Mouse (Mus musculus): Measurements from ENCODE around the gene Hdac7. TPM values are rescaled to one million over a fixed set of nuclear protein-coding genes. Genes with fewer than 3 reads are reported as not detected.

The Hdac7 gene
- polyA plus RNA-seq, 1 experiment from 2014 or later, result 27.8 TPM

GRCm38 (mm10) chr15:97787799-97788667 lies 56.3 kb downstream of the Hdac7 start:
- Histone ChIP-seq H3K4me2 (peak overlapping the region; percentile 37; the same call in 1 of the 2 replicates), H3K9ac (0 out of 2 replicates have a peak overlapping the region, but pooled peaks have one; percentile 5), H3K9me3 (replicated peaks) (no peaks in the 10 kb centered on the region), H3K4me1 (replicated peaks) (peaks cover 14% of the 10 kb centered on the region), H3K4me3 (0 out of 2 replicates have a peak overlapping the region, but pooled peaks have one; percentile 5), H3K27ac (ENCODE audit: poor library complexity, severe bottlenecking) (no peak overlapping the region), H3K36me3 (peaks cover 33% of the 10 kb centered on the region), H3K27me3 (replicated peaks) (no peaks in the 10 kb centered on the region)
- no peak for ATAC-seq (ENCODE audit: insufficient number of reproducible peaks, low FRiP score)
- 68% methylated on average over 19 of the region's 19 CpGs for WGBS

GRCm38 (mm10) chr15:97787148-97787798 lies 57.0 kb downstream of the Hdac7 start:
- Histone ChIP-seq H3K4me1 (replicated peaks) (peaks cover 21% of the 10 kb centered on the region), H3K4me3 (0 out of 2 replicates have a peak overlapping the region, but pooled peaks have one; percentile 5), H3K9ac (peak overlapping the region; percentile 33; the same call in 1 of the 2 replicates), H3K36me3 (peaks cover 28% of the 10 kb centered on the region), H3K9me3 (replicated peaks) (no peaks in the 10 kb centered on the region), H3K27me3 (replicated peaks) (no peaks in the 10 kb centered on the region), H3K27ac (ENCODE audit: poor library complexity, severe bottlenecking) (peak overlapping the region; percentile 29; the same call in 1 of the 2 replicates), H3K4me2 (peak overlapping the region; percentile 37)
- ATAC-seq (ENCODE audit: insufficient number of reproducible peaks, low FRiP score), result no peak
- 78% methylated on average over 7 of the region's 7 CpGs for WGBS

GRCm38 (mm10) chr15:97786412-97787112 lies 57.7 kb downstream of the Hdac7 start:
- peak; percentile 46 for ATAC-seq (ENCODE audit: insufficient number of reproducible peaks, low FRiP score)
- H3K4me3 ChIP-seq, result no peak overlapping the region
- H3K4me1 ChIP-seq (replicated peaks), result peaks cover 27% of the 10 kb centered on the region
- H3K9ac ChIP-seq, result no peak overlapping the region
- no peaks in the 10 kb centered on the region for H3K9me3 ChIP-seq (replicated peaks)
- 63% methylated on average over 10 of the region's 10 CpGs for WGBS
- H3K4me2 ChIP-seq, result 0 out of 2 replicates have a peak overlapping the region, but pooled peaks have one; percentile 93
- H3K27me3 ChIP-seq (replicated peaks), result no peaks in the 10 kb centered on the region
- peaks cover 21% of the 10 kb centered on the region for H3K36me3 ChIP-seq
- H3K27ac ChIP-seq (ENCODE audit: poor library complexity, severe bottlenecking), result peak overlapping the region; percentile 14; the same call in 1 of the 2 replicates

- Histone ChIP-seq H3K9me3 (replicated peaks) (no peaks in the 10 kb centered on the region), H3K4me3 (no peak overlapping the region), H3K4me1 (replicated peaks) (peaks cover 30% of the 10 kb centered on the region), H3K9ac (no peak overlapping the region), H3K27me3 (replicated peaks) (no peaks in the 10 kb centered on the region), H3K27ac (ENCODE audit: poor library complexity, severe bottlenecking) (peak overlapping the region; percentile 14; the same call in 1 of the 2 replicates), H3K4me2 (0 out of 2 replicates have a peak overlapping the region, but pooled peaks have one; percentile 93), H3K36me3 (peaks cover 14% of the 10 kb centered on the region)
- WGBS, result 70% methylated on average over 9 of the region's 9 CpGs
- peak; percentile 50 for ATAC-seq (ENCODE audit: insufficient number of reproducible peaks, low FRiP score)
Measured at GRCm38 (mm10) chr15:97785731-97786411, 58.4 kb downstream of the Hdac7 start.

GRCm38 (mm10) chr15:97784561-97785161 lies 59.6 kb downstream of the Hdac7 start:
- peak overlapping the region; percentile 86 for H3K4me3 ChIP-seq
- peak; percentile 60 for ATAC-seq (ENCODE audit: insufficient number of reproducible peaks, low FRiP score)
- peaks cover 3% of the 10 kb centered on the region; the same call in 1 of the 2 replicates for H3K36me3 ChIP-seq
- peak overlapping the region; percentile 90 for H3K9ac ChIP-seq
- H3K4me1 ChIP-seq (replicated peaks), result peaks cover 30% of the 10 kb centered on the region
- no peaks in the 10 kb centered on the region for H3K27me3 ChIP-seq (replicated peaks)
- 6% methylated on average over 45 of the region's 45 CpGs for WGBS
- peak overlapping the region; percentile 44 for H3K27ac ChIP-seq (ENCODE audit: poor library complexity, severe bottlenecking)
- H3K9me3 ChIP-seq (replicated peaks), result no peaks in the 10 kb centered on the region
- H3K4me2 ChIP-seq, result peak overlapping the region; percentile 93

GRCm38 (mm10) chr15:97784092-97784559 lies 60.2 kb downstream of the Hdac7 start:
- peaks cover 31% of the 10 kb centered on the region for H3K4me1 ChIP-seq (replicated peaks)

GRCm38 (mm10) chr15:97782749-97783105 lies 61.6 kb downstream of the Hdac7 start:
- peak overlapping the region; percentile 60 for H3K4me2 ChIP-seq
- peaks cover 39% of the 10 kb centered on the region for H3K4me1 ChIP-seq (replicated peaks)
- no peak overlapping the region for H3K9ac ChIP-seq
- no peaks in the 10 kb centered on the region for H3K36me3 ChIP-seq
- peak overlapping the region; percentile 20 for H3K4me3 ChIP-seq
- no peaks in the 10 kb centered on the region for H3K9me3 ChIP-seq (replicated peaks)
- under 1% methylated on average over 9 of the region's 9 CpGs for WGBS
- ATAC-seq (ENCODE audit: insufficient number of reproducible peaks, low FRiP score), result no peak; the same call in 1 of the 2 replicates
- peak overlapping the region; percentile 20; the same call in 1 of the 2 replicates for H3K27ac ChIP-seq (ENCODE audit: poor library complexity, severe bottlenecking)
- H3K27me3 ChIP-seq (replicated peaks), result no peaks in the 10 kb centered on the region

More at GRCm38 (mm10) chr15:97784092-97784559, 60.2 kb downstream of the Hdac7 start:
- Histone ChIP-seq H3K27me3 (replicated peaks) (no peaks in the 10 kb centered on the region), H3K36me3 (no peaks in the 10 kb centered on the region), H3K4me3 (peak overlapping the region; percentile 86), H3K4me2 (peak overlapping the region; percentile 93), H3K9me3 (replicated peaks) (no peaks in the 10 kb centered on the region), H3K27ac (ENCODE audit: poor library complexity, severe bottlenecking) (peak overlapping the region; percentile 44), H3K9ac (peak overlapping the region; percentile 90)
- WGBS, result 3% methylated on average over 38 of the region's 39 CpGs
- peak; percentile 82 for ATAC-seq (ENCODE audit: insufficient number of reproducible peaks, low FRiP score)

GRCm38 (mm10) chr15:97781961-97782748 lies 62.1 kb downstream of the Hdac7 start:
- Histone ChIP-seq H3K4me1 (replicated peaks) (peaks cover 39% of the 10 kb centered on the region), H3K9ac (peak overlapping the region; percentile 43; the same call in 1 of the 2 replicates)
- WGBS, result 11% methylated on average over 24 of the region's 24 CpGs

GRCm38 (mm10) chr15:97780611-97781031 lies 63.7 kb downstream of the Hdac7 start:
- WGBS, result 84% methylated on average over 12 of the region's 12 CpGs

More at GRCm38 (mm10) chr15:97781961-97782748, 62.1 kb downstream of the Hdac7 start:
- no peaks in the 10 kb centered on the region for H3K27me3 ChIP-seq (replicated peaks)
- no peak for ATAC-seq (ENCODE audit: insufficient number of reproducible peaks, low FRiP score)
- no peaks in the 10 kb centered on the region for H3K36me3 ChIP-seq
- H3K27ac ChIP-seq (ENCODE audit: poor library complexity, severe bottlenecking), result peak overlapping the region; percentile 20; the same call in 1 of the 2 replicates
- H3K4me3 ChIP-seq, result peak overlapping the region; percentile 20
- no peaks in the 10 kb centered on the region for H3K9me3 ChIP-seq (replicated peaks)
- peak overlapping the region; percentile 60 for H3K4me2 ChIP-seq

More at GRCm38 (mm10) chr15:97780611-97781031, 63.7 kb downstream of the Hdac7 start:
- Histone ChIP-seq H3K4me2 (no peak overlapping the region), H3K4me3 (no peak overlapping the region), H3K9ac (no peak overlapping the region), H3K27ac (ENCODE audit: poor library complexity, severe bottlenecking) (no peak overlapping the region), H3K36me3 (no peaks in the 10 kb centered on the region), H3K9me3 (replicated peaks) (no peaks in the 10 kb centered on the region), H3K4me1 (replicated peaks) (peaks cover 40% of the 10 kb centered on the region), H3K27me3 (replicated peaks) (no peaks in the 10 kb centered on the region)
- ATAC-seq (ENCODE audit: insufficient number of reproducible peaks, low FRiP score), result no peak
